Mouse (Mus musculus): Measurements from ENCODE around the gene Tmem248. TPM values are rescaled to one million over a fixed set of nuclear protein-coding genes. Genes with fewer than 3 reads are reported as not detected.

The Tmem248 gene
- polyA plus RNA-seq, 1 experiment = 26.9 TPM

DNA sequence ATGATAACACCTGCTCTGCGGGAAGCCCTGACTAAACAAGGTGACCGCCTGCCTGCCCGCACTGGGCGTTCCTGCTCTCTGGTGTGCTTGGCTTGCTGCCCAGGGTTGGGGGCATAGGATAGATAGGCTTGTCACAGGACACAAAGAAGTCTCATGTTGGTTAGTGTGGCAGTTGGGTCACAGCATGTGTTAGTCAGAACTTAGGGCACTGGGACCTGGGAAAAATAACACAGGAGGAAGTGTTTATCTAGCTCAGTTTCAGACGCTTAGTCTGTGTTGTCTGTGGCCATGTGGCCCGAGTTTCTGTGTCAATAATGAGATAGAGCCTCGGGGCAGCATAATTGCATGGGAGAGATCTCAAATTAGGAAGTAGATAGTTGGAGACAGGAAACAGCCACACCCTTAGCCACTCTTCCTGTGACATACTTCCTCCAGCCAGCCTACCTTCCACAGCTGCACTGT lies 61.2 kb downstream of the Tmem248 start:
- TF ChIP-seq FOSL1 (IDR thresholded peaks at IDR 0.05; ENCODE audit: insufficient read depth, low read length, poor library complexity, severe bottlenecking) = no peak
- no peak for TF ChIP-seq CTCF (IDR thresholded peaks at IDR 0.05; ENCODE audit: control insufficient read depth, insufficient read depth, insufficient read length)
- TF ChIP-seq CEBPB (IDR thresholded peaks at IDR 0.05; ENCODE audit: low read depth) = no peak
- no peak for TF ChIP-seq MAX (IDR thresholded peaks at IDR 0.05)
- no peak for TF ChIP-seq MYOD1 (IDR thresholded peaks at IDR 0.05; ENCODE audit: control insufficient read depth, insufficient read length, low read depth)
- TF ChIP-seq MYOG (IDR thresholded peaks at IDR 0.05; ENCODE audit: control insufficient read depth, extremely low read depth, insufficient read length) = no peak
- TF ChIP-seq USF1 (IDR thresholded peaks at IDR 0.05; ENCODE audit: low read depth) = no peak
- no peaks in the 10 kb centered on the region for H3K79me2 ChIP-seq (ENCODE audit: control insufficient read depth, insufficient read depth)
- peaks cover 50% of the 10 kb centered on the region for H3K36me3 ChIP-seq (ENCODE audit: control insufficient read depth, insufficient read depth)
- H3K4me3 ChIP-seq (ENCODE audit: insufficient read depth, poor library complexity, severe bottlenecking) = no peak overlapping the region
- H3K79me3 ChIP-seq (ENCODE audit: low read depth) = no peaks in the 10 kb centered on the region
- H3ac ChIP-seq (ENCODE audit: control insufficient read depth, insufficient read length, low read depth) = no peak overlapping the region
- no peaks in the 10 kb centered on the region for H3K27me3 ChIP-seq (ENCODE audit: control insufficient read depth, insufficient read depth, insufficient read length)

DNA sequence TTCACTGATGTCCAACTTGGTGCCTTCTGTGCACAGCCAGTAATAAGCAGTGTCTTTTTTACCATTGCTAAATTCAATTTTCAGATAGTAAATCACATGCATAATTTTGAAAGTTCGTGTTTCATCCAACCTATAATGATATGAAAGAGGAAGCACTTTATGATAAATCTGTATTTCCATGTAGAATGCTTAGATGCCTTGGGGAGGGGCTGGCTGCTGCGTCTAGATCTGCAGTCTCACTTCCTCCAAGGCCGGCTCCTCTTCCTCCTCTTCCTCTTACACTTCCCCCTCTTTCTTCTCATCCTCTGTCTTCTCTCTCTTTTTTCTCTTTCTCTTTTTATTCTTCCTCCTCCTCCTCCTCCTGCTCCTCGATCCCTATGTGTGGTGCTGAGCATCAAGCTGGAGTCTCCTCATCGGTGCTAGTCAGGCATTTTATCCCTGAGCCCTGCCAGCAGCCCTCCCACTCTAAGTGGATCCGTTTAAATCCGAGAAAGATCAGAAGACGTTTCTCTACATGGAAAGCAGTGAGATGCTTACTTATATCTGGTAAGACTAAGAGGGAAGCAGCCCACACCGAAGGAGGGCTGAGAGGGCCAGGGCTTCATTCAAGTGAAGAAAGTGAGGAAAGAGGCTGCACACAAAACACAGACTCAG lies 66.3 kb downstream of the Tmem248 start:
- H3K27me3 ChIP-seq (ENCODE audit: control insufficient read depth, insufficient read depth, insufficient read length) = no peaks in the 10 kb centered on the region
- peaks cover 44% of the 10 kb centered on the region for H3K36me3 ChIP-seq (ENCODE audit: control insufficient read depth, insufficient read depth)
- TF ChIP-seq USF1 (IDR thresholded peaks at IDR 0.05; ENCODE audit: low read depth) (no peak), CEBPB (IDR thresholded peaks at IDR 0.05; ENCODE audit: low read depth) (no peak), MAX (IDR thresholded peaks at IDR 0.05) (no peak), CTCF (IDR thresholded peaks at IDR 0.05; ENCODE audit: control insufficient read depth, insufficient read depth, insufficient read length) (no peak), MYOG (IDR thresholded peaks at IDR 0.05; ENCODE audit: control insufficient read depth, extremely low read depth, insufficient read length) (no peak), MYOD1 (IDR thresholded peaks at IDR 0.05; ENCODE audit: control insufficient read depth, insufficient read length, low read depth) (no peak), FOSL1 (IDR thresholded peaks at IDR 0.05; ENCODE audit: insufficient read depth, low read length, poor library complexity, severe bottlenecking) (no peak)
- no peak overlapping the region for H3K4me3 ChIP-seq (ENCODE audit: insufficient read depth, poor library complexity, severe bottlenecking)
- H3K79me2 ChIP-seq (ENCODE audit: control insufficient read depth, insufficient read depth) = no peaks in the 10 kb centered on the region
- no peaks in the 10 kb centered on the region for H3K79me3 ChIP-seq (ENCODE audit: low read depth)
- H3ac ChIP-seq (ENCODE audit: control insufficient read depth, insufficient read length, low read depth) = no peak overlapping the region

DNA sequence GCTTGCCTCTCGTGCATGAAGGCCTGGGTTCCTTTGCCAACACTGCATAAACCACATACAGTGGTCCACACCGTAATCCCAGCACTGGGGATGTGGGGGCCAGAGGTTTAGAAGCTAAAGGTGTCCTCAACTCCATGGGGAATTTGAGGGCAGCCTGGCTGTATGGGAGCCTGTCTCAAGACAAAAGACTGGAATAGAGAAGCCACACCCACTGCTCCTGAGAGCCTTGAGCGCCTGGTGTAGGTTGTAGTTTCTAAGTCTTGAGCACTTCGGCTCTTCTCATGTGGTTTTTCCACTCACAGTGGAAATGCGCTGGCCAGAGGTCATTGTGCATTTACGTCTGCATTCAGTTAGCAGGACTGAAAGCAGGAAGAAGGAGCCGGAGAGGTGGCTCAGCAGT lies 71.2 kb downstream of the Tmem248 start:
- TF ChIP-seq CTCF (IDR thresholded peaks at IDR 0.05; ENCODE audit: control insufficient read depth, insufficient read depth, insufficient read length) = no peak
- no peak for TF ChIP-seq MYOG (IDR thresholded peaks at IDR 0.05; ENCODE audit: control insufficient read depth, extremely low read depth, insufficient read length)
- no peak for TF ChIP-seq MAX (IDR thresholded peaks at IDR 0.05)
- TF ChIP-seq MYOD1 (IDR thresholded peaks at IDR 0.05; ENCODE audit: control insufficient read depth, insufficient read length, low read depth) = no peak
- no peak for TF ChIP-seq CEBPB (IDR thresholded peaks at IDR 0.05; ENCODE audit: low read depth)
- no peak for TF ChIP-seq FOSL1 (IDR thresholded peaks at IDR 0.05; ENCODE audit: insufficient read depth, low read length, poor library complexity, severe bottlenecking)
- TF ChIP-seq USF1 (IDR thresholded peaks at IDR 0.05; ENCODE audit: low read depth) = no peak
- H3K79me2 ChIP-seq (ENCODE audit: control insufficient read depth, insufficient read depth) = no peaks in the 10 kb centered on the region
- peaks cover 25% of the 10 kb centered on the region for H3K36me3 ChIP-seq (ENCODE audit: control insufficient read depth, insufficient read depth)
- no peak overlapping the region for H3K4me3 ChIP-seq (ENCODE audit: insufficient read depth, poor library complexity, severe bottlenecking)
- H3K27me3 ChIP-seq (ENCODE audit: control insufficient read depth, insufficient read depth, insufficient read length) = no peaks in the 10 kb centered on the region
- H3ac ChIP-seq (ENCODE audit: control insufficient read depth, insufficient read length, low read depth) = no peak overlapping the region
- H3K79me3 ChIP-seq (ENCODE audit: low read depth) = no peaks in the 10 kb centered on the region

DNA sequence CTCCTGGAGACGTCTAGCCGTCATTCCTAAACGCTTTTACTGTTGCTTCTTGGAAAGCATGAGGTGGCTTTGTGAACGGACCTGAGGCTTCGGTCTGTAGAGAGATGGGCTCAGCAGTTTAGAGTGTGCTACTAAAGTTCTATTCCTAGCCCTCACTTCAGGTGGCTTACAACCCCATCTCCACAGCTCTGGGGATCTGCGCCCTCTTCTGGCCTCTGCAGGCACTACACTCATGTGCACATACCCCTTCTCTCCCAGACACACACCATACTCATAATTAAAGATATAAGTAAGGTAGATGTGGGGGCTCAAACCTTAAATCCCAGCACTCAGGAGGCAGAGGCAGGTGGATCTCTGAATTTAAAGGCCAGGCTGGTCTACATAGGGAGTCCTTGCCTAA lies 73.4 kb downstream of the Tmem248 start:
- Histone ChIP-seq H3K79me2 (ENCODE audit: control insufficient read depth, insufficient read depth) (no peaks in the 10 kb centered on the region), H3K27me3 (ENCODE audit: control insufficient read depth, insufficient read depth, insufficient read length) (no peaks in the 10 kb centered on the region), H3K4me3 (ENCODE audit: insufficient read depth, poor library complexity, severe bottlenecking) (no peak overlapping the region), H3K79me3 (ENCODE audit: low read depth) (no peaks in the 10 kb centered on the region), H3K36me3 (ENCODE audit: control insufficient read depth, insufficient read depth) (peaks cover 13% of the 10 kb centered on the region), H3ac (ENCODE audit: control insufficient read depth, insufficient read length, low read depth) (no peak overlapping the region)
- TF ChIP-seq USF1 (IDR thresholded peaks at IDR 0.05; ENCODE audit: low read depth) (no peak), CEBPB (IDR thresholded peaks at IDR 0.05; ENCODE audit: low read depth) (no peak), MYOD1 (IDR thresholded peaks at IDR 0.05; ENCODE audit: control insufficient read depth, insufficient read length, low read depth) (no peak), FOSL1 (IDR thresholded peaks at IDR 0.05; ENCODE audit: insufficient read depth, low read length, poor library complexity, severe bottlenecking) (no peak), MAX (IDR thresholded peaks at IDR 0.05) (no peak), MYOG (IDR thresholded peaks at IDR 0.05; ENCODE audit: control insufficient read depth, extremely low read depth, insufficient read length) (no peak), CTCF (IDR thresholded peaks at IDR 0.05; ENCODE audit: control insufficient read depth, insufficient read depth, insufficient read length) (no peak)

DNA sequence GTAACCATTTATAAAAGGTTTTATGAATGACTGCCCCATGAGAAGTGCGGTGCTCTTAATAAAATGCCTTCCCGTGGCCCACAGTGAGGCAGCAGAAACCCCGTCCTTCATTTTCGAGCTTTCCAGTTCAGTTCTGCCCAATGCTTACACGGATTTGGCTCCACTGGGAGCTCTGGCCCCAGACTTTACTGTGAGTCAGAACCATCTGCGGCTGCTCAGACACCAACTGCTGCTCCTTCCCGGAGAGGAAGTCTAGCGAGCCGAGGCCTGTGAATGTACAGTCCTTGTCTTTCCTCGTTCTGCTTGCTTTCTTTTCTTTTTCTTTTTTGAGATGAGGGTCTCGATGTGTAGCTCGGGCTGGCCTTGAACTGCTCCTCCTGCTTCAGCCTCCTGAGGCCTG lies 73.9 kb downstream of the Tmem248 start:
- Histone ChIP-seq H3K27me3 (ENCODE audit: control insufficient read depth, insufficient read depth, insufficient read length) (no peaks in the 10 kb centered on the region), H3K79me3 (ENCODE audit: low read depth) (no peaks in the 10 kb centered on the region), H3K79me2 (ENCODE audit: control insufficient read depth, insufficient read depth) (no peaks in the 10 kb centered on the region), H3ac (ENCODE audit: control insufficient read depth, insufficient read length, low read depth) (no peak overlapping the region), H3K36me3 (ENCODE audit: control insufficient read depth, insufficient read depth) (peaks cover 13% of the 10 kb centered on the region), H3K4me3 (ENCODE audit: insufficient read depth, poor library complexity, severe bottlenecking) (no peak overlapping the region)
- no peak for TF ChIP-seq CTCF (IDR thresholded peaks at IDR 0.05; ENCODE audit: control insufficient read depth, insufficient read depth, insufficient read length)
- TF ChIP-seq CEBPB (IDR thresholded peaks at IDR 0.05; ENCODE audit: low read depth) = no peak
- TF ChIP-seq MYOD1 (IDR thresholded peaks at IDR 0.05; ENCODE audit: control insufficient read depth, insufficient read length, low read depth) = no peak
- TF ChIP-seq MYOG (IDR thresholded peaks at IDR 0.05; ENCODE audit: control insufficient read depth, extremely low read depth, insufficient read length) = no peak
- no peak for TF ChIP-seq MAX (IDR thresholded peaks at IDR 0.05)
- no peak for TF ChIP-seq USF1 (IDR thresholded peaks at IDR 0.05; ENCODE audit: low read depth)
- TF ChIP-seq FOSL1 (IDR thresholded peaks at IDR 0.05; ENCODE audit: insufficient read depth, low read length, poor library complexity, severe bottlenecking) = no peak
